Mouse (Mus musculus) midbrain, embryonic 13.5 days (tissue): ENCODE results near the gene Ccdc106. TPM values are rescaled to one million over a fixed set of nuclear protein-coding genes. Genes with fewer than 3 reads are reported as not detected.
A peak's percentile ranks its signal among the peaks of the same experiment; 100 is the strongest.
"Not testable (repeated sequence)": the region's sequence is repeated elsewhere in the genome, so short reads cannot be mapped to it uniquely, and the experiment has no call there.

Source experiments
- ATAC-seq: fragments of 200-750 bp; cut with Nextera tagmentation; 2 replicates; pipeline ENCODE4 v1.8.0; 2017; ENCODE audit warnings: mild to moderate bottlenecking, moderate TSS enrichment, moderate library complexity
- H3K27ac ChIP-seq: fragments of 300-500 bp; sonication (generic); 2 replicates; pipeline ENCODE4 v1.5.1; 2015; ENCODE audit warnings: inconsistent platforms, mild to moderate bottlenecking, moderate library complexity
- H3K27me3 ChIP-seq: fragments of 300-500 bp; sonication (generic); 2 replicates; pipeline ENCODE4 v1.6.1; 2015; ENCODE audit warnings: mild to moderate bottlenecking, inconsistent platforms
- H3K36me3 ChIP-seq: fragments of 300-500 bp; sonication (generic); 2 replicates; pipeline ENCODE4 v1.6.1; 2015; ENCODE audit warnings: mild to moderate bottlenecking, inconsistent platforms
- H3K4me1 ChIP-seq: fragments of 300-500 bp; sonication (generic); replicated peaks from 2 replicates; pipeline ENCODE4 v1.6.1; 2015; ENCODE audit warnings: inconsistent platforms
- H3K4me2 ChIP-seq: fragments of 300-500 bp; sonication (generic); replicated peaks from 2 replicates; pipeline ENCODE4 v1.6.1; 2015; ENCODE audit warnings: moderate library complexity, mild to moderate bottlenecking, inconsistent platforms
- H3K4me3 ChIP-seq: fragments of 300-500 bp; sonication (generic); replicated peaks from 2 replicates; pipeline ENCODE4 v1.5.1; 2015; ENCODE audit warnings: mild to moderate bottlenecking, inconsistent platforms
- H3K9ac ChIP-seq: fragments of 300-500 bp; sonication (generic); replicated peaks from 2 replicates; pipeline ENCODE4 v1.6.1; 2015; ENCODE audit warnings: mild to moderate bottlenecking, inconsistent platforms
- H3K9me3 ChIP-seq: fragments of 300-500 bp; sonication (generic); 2 replicates; pipeline ENCODE4 v1.6.1; 2016; ENCODE audit warnings: mild to moderate bottlenecking, inconsistent platforms
- WGBS: fragments of 180-500 bp; shearing (Covaris S2); methylation state at CpG from one replicate; pipeline ENCODE4 v1.1.7; 2015; 5-methylcytosine and 5-hydroxymethylcytosine counted together
- polyA plus RNA-seq: library from polyadenylated mRNA; unstranded; fragments of >200 nt; fragmentation: Nextera tagmentation; extraction: Ambion mirVana; gene quantifications from 2 replicates; pipeline ENCODE4 v1.2.1, GENCODE M21; 2015

Ccdc106 gene
- polyA plus RNA-seq, 1 experiment from 2014 or later: 30.1 TPM

DNA sequence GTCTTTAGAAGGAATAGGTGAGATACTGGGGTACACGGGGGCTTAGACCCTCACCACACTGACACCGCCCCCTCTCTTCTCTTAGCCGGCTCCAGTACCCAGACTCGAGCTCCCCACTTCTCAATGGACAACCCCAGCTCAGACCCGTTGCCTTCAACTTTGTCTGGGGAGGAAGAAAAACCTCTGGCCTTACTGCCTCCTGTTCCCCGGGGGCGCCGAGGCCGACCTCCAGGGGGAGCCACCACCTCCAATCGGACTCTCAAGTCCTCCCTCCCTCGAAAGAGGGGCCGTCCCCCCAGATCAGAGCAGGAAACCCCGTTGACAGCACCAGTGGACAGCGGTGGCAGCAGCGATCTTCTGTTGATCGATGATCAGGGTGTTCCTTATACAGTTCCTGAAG is 3.0 kb upstream of the Ccdc106 start:
- no peak for ATAC-seq
- Histone ChIP-seq H3K27me3 (no peaks in the 10 kb centered on the region), H3K9ac (no peak overlapping the region), H3K4me2 (no peak overlapping the region), H3K4me1 (peaks cover 32% of the 10 kb centered on the region), H3K4me3 (no peak overlapping the region), H3K27ac (no peak overlapping the region), H3K9me3 (no peaks in the 10 kb centered on the region), H3K36me3 (peaks cover 18% of the 10 kb centered on the region)
- 88% methylated on average over 16 of the region's 16 CpGs for WGBS

DNA sequence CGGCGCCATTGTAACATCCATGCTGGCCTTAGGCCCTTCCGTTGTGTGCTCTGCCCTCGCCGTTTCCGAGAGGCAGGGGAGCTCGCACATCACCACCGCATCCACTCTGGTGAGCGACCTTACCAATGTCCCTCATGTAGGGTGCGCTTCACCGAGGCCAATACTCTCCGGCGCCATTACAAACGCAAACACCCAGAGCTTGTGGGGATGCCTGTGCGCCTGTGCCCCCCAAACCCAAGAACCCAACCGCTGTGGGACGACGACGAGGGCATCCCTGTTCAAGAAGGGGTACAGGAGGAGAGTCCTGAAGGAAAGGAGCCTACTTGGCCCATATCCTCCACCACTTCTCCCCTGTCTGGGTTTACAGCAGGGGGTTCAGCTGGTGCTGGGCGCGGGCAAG is 2.4 kb upstream of the Ccdc106 start:
- Histone ChIP-seq H3K9ac (no peak overlapping the region), H3K9me3 (no peaks in the 10 kb centered on the region), H3K27ac (no peak overlapping the region), H3K4me3 (no peak overlapping the region), H3K27me3 (no peaks in the 10 kb centered on the region), H3K4me2 (no peak overlapping the region), H3K36me3 (peaks cover 16% of the 10 kb centered on the region), H3K4me1 (peaks cover 32% of the 10 kb centered on the region)
- 97% methylated on average over 21 of the region's 21 CpGs for WGBS
- no peak for ATAC-seq

DNA sequence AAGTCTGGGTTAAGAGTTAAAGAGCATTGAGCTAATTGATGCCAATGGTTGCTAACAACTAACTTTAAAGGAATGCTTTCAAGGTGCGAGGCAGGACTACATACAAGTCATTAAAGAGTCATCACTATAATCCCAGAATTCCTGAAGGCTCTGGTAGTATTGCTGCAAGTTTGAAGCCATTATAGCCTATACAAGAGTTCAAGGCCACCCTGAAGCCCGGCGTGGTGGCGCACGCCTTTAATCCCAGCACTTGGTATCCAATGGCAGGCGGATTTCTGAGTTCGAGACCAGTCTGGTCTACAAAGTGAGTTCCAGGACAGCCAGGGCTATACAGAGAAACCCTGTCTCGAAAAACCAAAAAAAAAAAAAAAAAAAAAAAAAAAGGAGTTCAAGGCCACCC is 777 bp upstream of the Ccdc106 start:
- not testable (repeated sequence) for H3K9ac ChIP-seq

DNA sequence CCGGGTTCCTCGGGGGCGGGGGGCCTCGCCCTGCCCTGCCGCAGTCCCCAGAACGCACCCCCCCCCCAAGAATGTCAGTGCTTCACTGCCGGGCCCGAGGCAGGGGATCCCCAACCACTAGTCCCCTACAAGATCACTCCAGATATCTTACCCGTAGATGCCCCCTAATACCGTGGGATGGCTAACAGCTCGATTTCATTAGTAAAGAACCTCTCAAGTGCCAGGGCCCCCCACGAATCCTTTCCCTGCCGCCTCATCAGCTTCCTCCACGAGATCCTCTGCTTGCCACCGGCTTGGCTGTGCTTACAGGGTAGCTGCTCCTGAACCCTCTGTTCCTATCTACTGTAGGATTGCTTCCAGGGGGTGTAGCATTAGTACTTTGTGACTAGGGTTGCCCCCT is 332 bp downstream of the Ccdc106 start:
- H3K4me3 ChIP-seq: peak overlapping the region; percentile 87

More for the DNA sequence above, 777 bp upstream of the Ccdc106 start:
- H3K27me3 ChIP-seq, H3K9me3 ChIP-seq: not testable (repeated sequence)
- Histone ChIP-seq H3K4me3 (peak overlapping the region; percentile 87), H3K36me3 (peaks cover 27% of the 10 kb centered on the region), H3K4me2 (peak overlapping the region; percentile 91), H3K27ac (peak overlapping the region; percentile 94), H3K4me1 (peaks cover 23% of the 10 kb centered on the region)
- 27% methylated on average over 8 of the region's 8 CpGs for WGBS
- 0 out of 2 replicates have a peak, but pooled peaks have one; percentile 0 for ATAC-seq

DNA sequence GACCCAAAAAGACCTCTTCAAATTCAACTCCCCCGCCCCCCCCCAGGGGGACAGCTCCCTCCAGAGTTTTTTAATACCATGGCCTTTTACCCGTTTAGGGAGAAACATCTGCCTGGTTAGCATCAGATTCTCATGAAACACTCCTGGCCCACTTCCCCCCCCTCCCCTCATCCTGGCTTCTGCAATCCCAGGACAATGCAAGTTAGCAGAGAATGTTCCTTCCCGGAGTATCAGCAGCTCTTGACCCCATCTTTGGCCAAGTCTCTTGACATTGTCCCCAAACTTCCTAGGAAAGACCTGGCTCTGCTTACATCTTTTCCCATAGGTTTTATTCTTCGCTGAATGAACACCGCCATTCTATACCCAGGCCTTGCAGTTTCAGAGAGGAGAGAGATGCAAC is 844 bp downstream of the Ccdc106 start:
- ATAC-seq: no peak
- 50% methylated on average over 5 of the region's 5 CpGs for WGBS
- H3K36me3 ChIP-seq: peaks cover 32% of the 10 kb centered on the region
- H3K4me1 ChIP-seq: peaks cover 18% of the 10 kb centered on the region
- peak overlapping the region; percentile 87 for H3K4me3 ChIP-seq
- H3K27me3 ChIP-seq: no peaks in the 10 kb centered on the region
- no peaks in the 10 kb centered on the region for H3K9me3 ChIP-seq
- peak overlapping the region; percentile 97 for H3K9ac ChIP-seq
- H3K4me2 ChIP-seq: peak overlapping the region; percentile 91
- H3K27ac ChIP-seq: peak overlapping the region; percentile 94

More for the DNA sequence above, 332 bp downstream of the Ccdc106 start:
- peaks cover 23% of the 10 kb centered on the region for H3K4me1 ChIP-seq
- H3K9ac ChIP-seq: peak overlapping the region; percentile 97
- 0% methylated on average over 15 of the region's 15 CpGs for WGBS
- H3K9me3 ChIP-seq: no peaks in the 10 kb centered on the region
- no peaks in the 10 kb centered on the region for H3K27me3 ChIP-seq
- peaks cover 32% of the 10 kb centered on the region for H3K36me3 ChIP-seq
- ATAC-seq: peak; percentile 6
- peak overlapping the region; percentile 94 for H3K27ac ChIP-seq
- peak overlapping the region; percentile 91 for H3K4me2 ChIP-seq

DNA sequence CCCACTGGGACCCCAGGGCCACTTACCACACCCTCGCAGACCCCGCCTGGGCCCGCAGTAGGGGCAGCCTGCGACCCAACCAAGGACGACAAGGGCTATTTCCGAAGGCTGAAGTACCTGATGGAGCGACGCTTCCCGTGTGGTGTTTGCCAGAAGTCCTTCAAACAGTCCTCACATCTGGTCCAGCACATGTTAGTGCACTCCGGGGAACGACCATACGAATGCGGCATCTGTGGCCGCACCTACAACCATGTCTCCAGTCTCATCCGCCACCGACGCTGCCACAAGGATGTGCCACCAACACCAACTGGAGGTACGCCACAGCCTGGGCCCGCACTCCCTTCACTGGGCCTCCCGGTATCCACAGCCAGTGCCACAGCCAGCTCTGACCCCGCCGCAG is 9.2 kb downstream of the Ccdc106 start:
- 0 out of 2 replicates have a peak, but pooled peaks have one; percentile 1 for ATAC-seq
- no peaks in the 10 kb centered on the region for H3K27me3 ChIP-seq
- H3K36me3 ChIP-seq: peaks cover 78% of the 10 kb centered on the region
- no peaks in the 10 kb centered on the region for H3K4me1 ChIP-seq
- no peak overlapping the region for H3K4me2 ChIP-seq
- no peak overlapping the region for H3K4me3 ChIP-seq
- H3K9me3 ChIP-seq: peaks cover 27% of the 10 kb centered on the region
- no peak overlapping the region for H3K27ac ChIP-seq
- no peak overlapping the region for H3K9ac ChIP-seq
- 94% methylated on average over 22 of the region's 22 CpGs for WGBS

DNA sequence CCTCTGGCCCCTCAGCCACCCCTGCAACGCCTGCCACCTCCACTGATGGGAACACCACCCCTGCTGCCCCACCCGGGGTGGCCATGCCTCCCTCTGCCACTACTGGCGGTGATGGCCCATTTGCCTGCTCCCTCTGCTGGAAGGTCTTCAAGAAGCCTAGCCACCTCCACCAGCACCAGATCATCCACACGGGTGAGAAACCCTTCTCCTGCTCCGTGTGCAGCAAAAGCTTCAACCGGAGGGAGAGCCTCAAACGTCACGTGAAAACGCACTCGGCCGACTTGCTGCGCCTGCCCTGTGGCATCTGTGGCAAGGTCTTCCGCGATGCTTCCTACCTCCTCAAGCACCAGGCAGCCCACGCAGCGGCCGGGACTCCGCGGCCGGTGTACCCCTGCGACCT is 9.6 kb downstream of the Ccdc106 start:
- WGBS: 94% methylated on average over 21 of the region's 21 CpGs
- H3K4me2 ChIP-seq: no peak overlapping the region
- 0 out of 2 replicates have a peak, but pooled peaks have one; percentile 25 for ATAC-seq
- H3K9ac ChIP-seq: no peak overlapping the region
- no peaks in the 10 kb centered on the region for H3K4me1 ChIP-seq
- no peaks in the 10 kb centered on the region for H3K27me3 ChIP-seq
- H3K4me3 ChIP-seq: no peak overlapping the region
- no peak overlapping the region for H3K27ac ChIP-seq
- H3K9me3 ChIP-seq: peaks cover 27% of the 10 kb centered on the region
- H3K36me3 ChIP-seq: peaks cover 78% of the 10 kb centered on the region

DNA sequence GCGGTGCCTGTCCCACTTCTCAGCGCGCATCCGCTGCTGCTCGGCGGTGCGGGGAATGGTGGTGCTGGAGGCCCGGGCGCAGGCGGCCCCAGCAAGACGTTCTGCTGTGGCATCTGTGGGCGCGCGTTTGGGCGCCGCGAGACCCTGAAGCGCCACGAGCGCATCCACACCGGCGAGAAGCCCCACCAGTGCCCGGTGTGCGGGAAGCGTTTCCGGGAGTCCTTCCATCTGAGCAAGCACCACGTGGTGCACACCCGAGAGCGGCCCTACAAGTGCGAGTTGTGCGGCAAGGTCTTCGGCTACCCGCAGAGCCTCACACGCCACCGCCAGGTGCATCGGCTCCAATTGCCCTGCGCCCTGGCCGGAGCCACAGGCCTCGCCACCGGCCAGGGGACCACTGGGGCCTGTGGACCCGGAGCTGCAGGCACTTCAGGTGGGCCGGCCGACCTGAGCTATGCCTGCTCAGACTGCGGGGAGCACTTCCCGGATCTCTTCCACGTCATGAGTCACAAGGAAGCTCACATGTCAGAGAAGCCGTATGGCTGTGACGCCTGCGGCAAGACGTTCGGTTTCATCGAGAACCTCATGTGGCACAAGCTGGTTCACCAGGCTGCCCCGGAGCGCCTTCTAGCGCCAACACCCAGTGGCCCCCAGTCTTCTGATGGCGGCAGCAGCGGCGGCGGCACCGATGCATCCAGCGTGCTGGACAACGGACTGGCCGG is 10.4 kb downstream of the Ccdc106 start:
- H3K9me3 ChIP-seq: peaks cover 27% of the 10 kb centered on the region
- WGBS: 87% methylated on average over 63 of the region's 63 CpGs
- no peak overlapping the region for H3K27ac ChIP-seq
- ATAC-seq: no peak
- H3K36me3 ChIP-seq: peaks cover 85% of the 10 kb centered on the region
- H3K4me1 ChIP-seq: no peaks in the 10 kb centered on the region
- no peak overlapping the region for H3K4me2 ChIP-seq
- H3K4me3 ChIP-seq: no peak overlapping the region; the same call in 1 of the 2 replicates
- no peaks in the 10 kb centered on the region for H3K27me3 ChIP-seq
- no peak overlapping the region for H3K9ac ChIP-seq

DNA sequence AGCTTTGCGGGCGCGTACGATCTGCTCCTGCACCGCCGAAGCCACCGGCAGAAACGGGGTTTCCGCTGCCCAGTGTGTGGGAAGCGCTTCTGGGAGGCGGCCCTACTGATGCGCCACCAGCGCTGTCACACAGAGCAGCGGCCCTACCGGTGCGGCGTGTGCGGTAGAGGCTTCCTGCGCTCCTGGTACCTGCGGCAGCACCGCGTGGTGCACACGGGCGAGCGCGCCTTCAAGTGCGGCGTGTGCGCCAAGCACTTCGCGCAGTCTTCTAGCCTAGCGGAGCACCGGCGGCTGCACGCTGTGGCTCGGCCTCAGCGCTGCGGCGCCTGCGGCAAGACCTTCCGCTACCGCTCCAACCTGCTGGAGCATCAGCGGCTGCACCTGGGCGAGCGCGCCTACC is 11.1 kb downstream of the Ccdc106 start:
- no peaks in the 10 kb centered on the region for H3K4me1 ChIP-seq
- peaks cover 27% of the 10 kb centered on the region for H3K9me3 ChIP-seq
- no peaks in the 10 kb centered on the region for H3K27me3 ChIP-seq
- no peak overlapping the region; the same call in 1 of the 2 replicates for H3K4me3 ChIP-seq
- no peak overlapping the region for H3K9ac ChIP-seq
- peaks cover 92% of the 10 kb centered on the region for H3K36me3 ChIP-seq
- no peak overlapping the region for H3K4me2 ChIP-seq
- WGBS: 78% methylated on average over 46 of the region's 46 CpGs
- H3K27ac ChIP-seq: no peak overlapping the region
- no peak for ATAC-seq

DNA sequence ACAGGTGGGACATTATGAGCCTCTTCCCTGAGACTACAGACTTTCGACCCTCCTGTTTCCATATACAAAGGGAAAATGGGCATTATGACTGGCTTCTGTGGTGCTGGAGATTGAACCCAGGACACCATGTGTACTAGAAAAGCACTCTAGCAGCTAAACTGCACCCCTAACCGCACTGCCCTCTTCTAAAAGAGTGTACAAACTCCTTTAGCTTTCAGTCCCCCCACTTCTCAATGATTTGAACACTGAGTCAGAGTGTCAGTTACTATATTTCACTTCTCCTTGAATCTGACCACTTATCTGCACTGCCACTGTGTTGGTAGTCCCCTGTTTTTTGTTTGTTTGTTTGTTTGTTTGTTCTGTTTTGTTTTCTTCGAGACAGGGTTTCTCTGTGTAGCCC is 13.5 kb downstream of the Ccdc106 start, which contains the start of gene 4632433K11Rik:
Gene 4632433K11Rik (plus strand): TSS at position 301 of the 400 bp plus-strand sequence.
- H3K4me2 ChIP-seq: no peak within 1 kb of the TSS
- ATAC-seq: no peak
- H3K9ac ChIP-seq: no peak within 1 kb of the TSS
- no peak within 1 kb of the TSS for H3K27ac ChIP-seq
- 93% methylated on average over 3 of the region's 3 CpGs for WGBS
- peaks cover 77% of the 10 kb centered on the region for H3K36me3 ChIP-seq
- H3K4me1 ChIP-seq: peaks cover 11% of the 10 kb centered on the region; the same call in 1 of the 2 replicates
- no peak within 1 kb of the TSS for H3K4me3 ChIP-seq
- peaks cover 27% of the 10 kb centered on the region for H3K9me3 ChIP-seq
- H3K27me3 ChIP-seq: no peaks in the 10 kb centered on the region

DNA sequence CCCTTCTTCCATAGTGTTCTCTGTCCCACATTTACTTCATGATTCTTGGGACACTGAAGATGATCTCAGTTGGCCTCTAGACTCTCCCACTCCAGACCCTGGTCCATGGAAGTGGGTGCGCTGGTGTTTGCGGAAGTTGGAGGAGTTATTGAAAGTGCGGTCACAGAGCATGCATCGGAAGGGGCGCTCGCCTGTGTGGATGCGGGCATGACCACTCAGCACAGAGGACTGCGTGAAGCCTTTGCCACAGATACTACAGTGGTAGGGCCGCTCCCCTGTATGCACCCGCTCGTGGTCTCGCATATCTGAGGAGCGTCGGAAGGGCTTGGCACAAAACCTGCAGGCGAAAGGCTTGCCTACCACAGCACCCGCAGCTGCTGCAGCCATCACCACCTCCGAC is 15.3 kb downstream of the Ccdc106 start:
- no peak overlapping the region for H3K4me3 ChIP-seq
- ATAC-seq: no peak
- H3K36me3 ChIP-seq: peaks cover 58% of the 10 kb centered on the region
- H3K27ac ChIP-seq: no peak overlapping the region
- no peak overlapping the region for H3K4me2 ChIP-seq
- H3K9ac ChIP-seq: no peak overlapping the region
- peaks cover 13% of the 10 kb centered on the region for H3K9me3 ChIP-seq
- WGBS: 95% methylated on average over 17 of the region's 17 CpGs
- H3K4me1 ChIP-seq: peaks cover 23% of the 10 kb centered on the region
- H3K27me3 ChIP-seq: no peaks in the 10 kb centered on the region

DNA sequence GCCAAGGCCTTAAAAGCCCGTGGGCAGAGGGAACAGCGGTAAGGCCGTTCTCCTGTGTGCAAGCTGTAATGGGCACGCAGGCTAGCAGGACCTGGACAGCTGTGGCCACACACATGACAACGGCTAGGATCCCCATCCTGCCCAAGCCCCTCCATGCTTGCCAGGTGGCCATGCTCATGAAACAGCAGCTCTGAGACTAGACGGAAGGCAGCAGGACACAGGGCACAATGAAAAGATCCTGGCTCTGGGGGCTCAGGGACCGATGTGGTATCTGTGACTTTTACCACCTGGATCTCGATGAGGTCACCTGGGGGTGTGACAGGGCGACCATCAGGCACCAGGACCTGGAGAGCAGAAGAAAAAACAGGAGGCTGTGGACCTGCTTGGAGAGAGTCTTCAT is 15.8 kb downstream of the Ccdc106 start:
- Histone ChIP-seq H3K36me3 (peaks cover 55% of the 10 kb centered on the region), H3K9ac (no peak overlapping the region)
- 94% methylated on average over 9 of the region's 9 CpGs for WGBS

More for the DNA sequence above, 15.8 kb downstream of the Ccdc106 start:
- Histone ChIP-seq H3K4me3 (no peak overlapping the region), H3K4me2 (no peak overlapping the region), H3K4me1 (peaks cover 23% of the 10 kb centered on the region), H3K9me3 (peaks cover 7% of the 10 kb centered on the region), H3K27ac (no peak overlapping the region), H3K27me3 (no peaks in the 10 kb centered on the region)
- no peak for ATAC-seq
